Mouse (Mus musculus) ovary, postnatal 14 days (tissue): ENCODE results near the gene Gm6509.
"Not testable (repeated sequence)": the region's sequence is repeated elsewhere in the genome, so short reads cannot be mapped to it uniquely, and the experiment has no call there.

Experiments used
- DNase-seq: peaks from one replicate; pipeline ENCODE4 v3.0.0; 2022; ENCODE audit warnings: low spot score

Gene Gm6509

GRCm38 (mm10) chr5:94623679-94624078, at the start of gene Gm6509:
TSS of gene Gm6509 (plus strand) at chr5:94623979.
- DNase-seq = not testable (repeated sequence)

GRCm38 (mm10) chr5:94616242-94616641, 7.5 kb upstream of the Gm6509 start, which contains the start of gene Gm3147:
TSS of gene Gm3147 (minus strand) at chr5:94616342.
- not testable (repeated sequence) for DNase-seq

- DNase-seq = not testable (repeated sequence)
Observed at GRCm38 (mm10) chr5:94648082-94648481, 24.3 kb downstream of the Gm6509 start, which contains the start of gene Gm6205. TSS of gene Gm6205 (plus strand) at chr5:94648382.
